Mouse (Mus musculus) testis, postnatal 14 days (tissue): ENCODE measurements around the gene Slc7a11.

Source experiments
- DNase-seq: peaks from one replicate; pipeline ENCODE4 v3.0.0; 2021; ENCODE audit warnings: low spot score

The Slc7a11 gene

GRCm38 (mm10) chr3:50138319-50138718, 305.1 kb downstream of the Slc7a11 start:
- DNase-seq = no peak

DNA sequence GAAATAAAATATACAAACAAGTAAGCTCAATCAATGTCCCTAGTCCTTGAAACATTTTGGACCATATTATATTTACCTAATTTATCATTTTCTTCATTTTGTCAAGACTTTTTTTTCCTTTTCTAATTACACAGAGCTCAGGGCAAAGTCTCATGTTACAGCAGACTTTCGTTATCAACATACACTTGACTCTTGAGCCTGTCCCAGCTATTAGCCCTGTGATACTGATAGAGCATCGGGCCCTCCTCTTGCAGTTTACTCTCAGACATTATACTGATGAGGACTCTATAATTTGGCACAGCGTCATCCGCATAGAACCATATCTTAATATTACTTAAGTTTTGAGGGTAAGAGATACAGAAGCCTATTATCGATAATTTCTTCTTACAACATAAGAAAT, 311.2 kb downstream of the Slc7a11 start:
- DNase-seq = no peak

DNA sequence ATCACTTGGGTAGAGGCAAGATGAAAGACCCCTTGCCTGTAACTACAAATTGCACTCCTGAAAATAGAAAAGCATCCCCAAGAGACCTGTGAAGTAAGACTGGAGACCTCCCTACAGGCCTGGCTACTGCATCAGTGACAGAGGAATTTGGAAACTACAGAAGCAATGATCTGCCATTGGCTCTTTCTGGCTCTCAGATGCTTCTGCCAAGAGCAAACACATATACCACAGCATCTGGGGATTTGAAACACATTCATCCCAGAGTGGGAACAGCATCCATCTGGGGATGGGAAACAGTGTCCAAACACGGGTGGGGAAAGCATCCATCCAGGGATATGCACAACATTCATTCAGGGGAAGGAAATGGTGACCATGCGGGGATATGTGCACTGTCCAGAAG, 313.1 kb downstream of the Slc7a11 start:
- DNase-seq = no peak

GRCm38 (mm10) chr3:50121001-50121400, 322.4 kb downstream of the Slc7a11 start:
- no peak for DNase-seq

DNA sequence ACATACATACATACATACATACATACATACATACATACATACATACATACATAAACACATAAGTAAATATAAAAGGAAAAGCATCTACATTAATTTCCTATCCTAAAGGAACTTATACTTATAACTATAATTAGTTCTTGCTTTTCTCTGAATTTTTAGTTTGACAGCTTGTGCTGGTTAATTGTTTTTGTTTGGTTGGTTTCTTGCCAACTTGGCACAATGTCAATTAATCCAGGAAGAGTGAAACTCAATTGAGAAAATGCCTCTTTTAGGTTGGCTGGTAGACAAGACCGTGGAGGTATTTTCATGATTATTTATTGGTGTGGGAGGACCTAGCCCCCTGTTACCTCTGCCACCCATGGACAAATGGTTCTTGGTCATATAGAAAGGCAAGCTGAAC, 327.1 kb downstream of the Slc7a11 start:
- DNase-seq = no peak

DNA sequence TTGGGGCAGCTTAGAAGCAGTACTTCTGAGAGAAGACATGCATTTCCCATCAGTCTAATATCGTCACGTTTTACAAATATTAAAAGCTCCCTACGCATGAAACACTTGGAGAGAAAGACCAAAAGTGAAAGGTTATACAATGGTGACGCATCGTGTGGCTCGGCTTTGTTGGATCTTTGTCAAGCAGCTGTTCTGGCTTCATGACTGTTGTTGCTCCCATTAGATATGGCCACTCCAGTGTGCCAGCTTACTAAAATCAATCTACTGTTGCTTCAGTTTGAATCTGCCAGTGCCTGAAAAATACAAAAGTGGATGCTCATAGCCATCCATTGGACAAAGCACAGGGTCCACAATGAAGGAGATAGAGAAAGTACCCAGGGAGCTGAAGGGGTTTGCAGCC, 337.9 kb downstream of the Slc7a11 start:
- no peak for DNase-seq

DNA sequence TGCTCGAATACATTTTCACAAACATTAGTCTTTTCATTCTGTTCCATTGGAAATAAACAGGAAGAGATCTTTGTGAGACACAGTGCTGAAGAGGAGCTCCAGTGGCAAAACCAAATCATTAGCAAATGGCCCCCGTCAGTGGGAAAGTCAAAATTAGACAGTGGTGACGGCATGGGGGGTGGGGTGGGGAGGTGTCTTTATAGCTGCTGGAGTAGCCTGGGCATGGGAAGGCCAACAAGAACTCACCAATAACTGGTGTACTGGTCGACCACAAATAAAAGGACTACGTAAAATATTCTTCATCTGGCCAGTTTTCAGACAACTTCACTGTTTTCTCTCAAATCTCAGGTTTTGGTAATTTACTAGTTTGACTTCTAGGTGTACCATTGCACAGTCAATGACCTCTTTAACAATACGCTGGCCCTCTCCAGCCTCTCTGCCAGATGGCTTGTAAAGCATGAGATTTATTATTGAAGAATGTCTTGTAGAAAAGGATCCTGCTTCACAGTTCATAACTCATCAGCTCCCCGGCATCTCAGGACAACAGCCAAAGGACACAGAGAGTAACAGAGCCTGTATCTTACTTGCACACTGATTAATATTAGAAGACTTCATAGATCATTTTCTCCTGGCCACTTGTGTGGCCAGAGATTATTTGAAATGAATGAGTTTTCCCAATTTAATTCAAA, 348.9 kb downstream of the Slc7a11 start:
- no peak for DNase-seq

DNA sequence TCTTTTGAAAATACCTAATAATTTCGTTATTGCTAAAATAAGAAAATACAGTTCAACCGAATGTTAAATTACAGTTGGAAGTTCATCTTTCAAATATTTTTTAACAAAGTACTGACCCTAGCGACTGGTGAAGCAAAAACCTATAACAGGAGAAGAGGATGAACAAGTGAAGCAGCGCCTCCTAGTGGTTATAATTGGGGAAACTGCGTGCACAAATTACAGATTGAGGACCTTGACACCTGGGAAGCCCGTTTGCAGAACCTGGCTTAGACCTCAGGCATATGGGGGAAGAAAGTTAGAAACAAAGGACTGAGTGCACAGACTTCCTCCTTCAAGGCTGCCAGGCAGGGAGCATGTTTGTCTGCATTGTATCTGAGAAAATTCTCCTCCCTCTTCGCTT, 366.4 kb downstream of the Slc7a11 start:
- peak; percentile 10 for DNase-seq

DNA sequence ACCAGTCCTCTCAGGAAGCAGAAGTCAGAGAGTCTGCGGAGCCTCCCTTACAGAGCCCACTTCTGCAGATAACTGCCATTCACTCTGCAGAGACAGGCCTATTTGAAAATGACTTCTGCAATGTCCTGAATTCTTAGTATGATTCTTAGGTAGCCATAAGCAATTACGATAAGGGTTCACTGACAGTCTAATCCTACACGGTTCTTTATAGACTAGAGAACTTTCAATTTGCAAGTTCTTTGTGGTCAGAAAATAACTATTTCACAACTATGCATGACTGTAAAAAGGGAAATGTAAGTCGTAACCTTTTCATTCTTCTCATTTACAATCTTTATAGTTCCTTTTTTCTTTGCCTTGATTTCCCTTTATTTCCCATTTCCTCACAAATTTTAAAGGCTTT, 380.0 kb downstream of the Slc7a11 start:
- DNase-seq = no peak

DNA sequence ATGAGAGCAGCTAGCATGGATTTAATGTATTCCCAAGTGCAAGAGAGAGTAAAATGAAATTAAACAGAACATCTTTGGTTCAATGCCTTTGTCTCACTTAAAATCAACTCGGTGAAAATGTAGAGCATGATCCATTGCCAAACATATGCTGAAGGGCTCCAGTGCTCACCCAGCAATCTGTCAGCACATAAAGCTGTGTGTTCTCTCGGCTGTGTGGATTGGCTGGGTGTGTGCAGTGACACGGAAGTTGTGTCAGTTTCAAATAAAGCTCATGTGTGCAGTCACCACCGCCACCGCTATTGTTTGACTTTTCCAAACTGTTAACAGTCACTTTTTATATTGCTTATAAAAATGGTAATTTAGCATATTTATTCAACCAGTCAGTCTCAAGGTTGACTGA, 398.7 kb downstream of the Slc7a11 start:
- no peak for DNase-seq

DNA sequence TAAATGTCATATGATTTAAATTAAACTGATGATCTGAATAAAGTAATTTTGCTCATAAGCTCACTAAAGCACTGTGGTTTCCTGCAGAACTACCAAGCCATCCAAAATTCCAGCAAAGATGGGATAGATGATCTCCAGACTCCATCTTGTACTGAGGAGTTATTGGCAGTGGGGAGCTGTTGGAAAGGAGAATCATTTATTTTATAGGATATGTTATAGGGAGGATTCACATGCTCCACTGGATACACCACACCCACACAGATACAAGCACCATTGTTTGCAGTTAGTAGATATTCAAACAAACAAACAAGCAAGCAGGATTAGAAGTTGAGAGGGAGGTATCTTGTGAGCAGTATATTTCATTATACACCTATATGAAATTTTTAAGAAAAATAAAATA, 399.3 kb downstream of the Slc7a11 start:
- no peak for DNase-seq

GRCm38 (mm10) chr3:50041141-50041540, 402.3 kb downstream of the Slc7a11 start:
- DNase-seq = no peak

GRCm38 (mm10) chr3:50035875-50036528, 407.4 kb downstream of the Slc7a11 start:
- DNase-seq = no peak

- no peak for DNase-seq
Observed at GRCm38 (mm10) chr3:50033325-50033724, 410.1 kb downstream of the Slc7a11 start.

DNA sequence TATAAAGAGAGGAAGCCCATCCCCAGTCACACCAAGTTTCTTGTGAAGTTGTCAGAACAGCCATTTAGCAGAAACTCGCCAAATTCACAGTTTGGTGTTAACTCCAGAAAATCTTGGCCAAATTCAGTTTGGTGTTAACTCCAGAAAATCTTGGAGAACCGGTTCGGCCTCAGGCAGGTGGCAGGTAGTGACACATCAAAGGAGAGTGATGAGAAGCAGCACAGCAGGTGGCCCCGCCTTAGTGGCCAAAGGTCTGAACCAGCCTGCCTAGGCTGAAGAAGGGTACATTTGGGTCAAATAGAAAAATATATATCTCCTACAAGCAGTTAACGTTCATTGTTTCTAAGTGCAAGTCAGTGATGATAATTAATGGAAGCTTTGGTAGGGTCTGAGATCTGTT, 417.4 kb downstream of the Slc7a11 start:
- DNase-seq = no peak

DNA sequence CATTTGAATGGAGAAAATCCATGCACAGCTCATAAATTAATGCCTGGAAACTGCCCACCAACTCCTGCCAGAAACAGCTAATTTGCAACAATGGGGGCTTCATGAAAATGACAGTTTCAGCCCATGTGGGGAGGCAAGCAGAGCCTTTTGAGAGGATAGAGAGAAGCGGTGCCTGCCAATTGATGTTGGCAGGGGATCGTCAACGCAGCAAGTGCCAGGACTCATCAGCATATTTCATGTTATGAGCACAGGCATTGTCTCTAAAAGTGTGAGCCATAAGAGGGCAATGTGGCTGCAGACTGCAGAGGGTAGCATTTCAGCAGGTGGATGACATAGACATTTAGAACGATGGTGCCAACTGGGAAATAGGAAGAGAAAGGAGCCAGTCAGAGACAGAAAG, 429.0 kb downstream of the Slc7a11 start:
- no peak for DNase-seq

GRCm38 (mm10) chr3:50012012-50012411, 431.4 kb downstream of the Slc7a11 start:
- no peak for DNase-seq

- no peak for DNase-seq
Observed at GRCm38 (mm10) chr3:50003970-50004683, 439.3 kb downstream of the Slc7a11 start.

DNA sequence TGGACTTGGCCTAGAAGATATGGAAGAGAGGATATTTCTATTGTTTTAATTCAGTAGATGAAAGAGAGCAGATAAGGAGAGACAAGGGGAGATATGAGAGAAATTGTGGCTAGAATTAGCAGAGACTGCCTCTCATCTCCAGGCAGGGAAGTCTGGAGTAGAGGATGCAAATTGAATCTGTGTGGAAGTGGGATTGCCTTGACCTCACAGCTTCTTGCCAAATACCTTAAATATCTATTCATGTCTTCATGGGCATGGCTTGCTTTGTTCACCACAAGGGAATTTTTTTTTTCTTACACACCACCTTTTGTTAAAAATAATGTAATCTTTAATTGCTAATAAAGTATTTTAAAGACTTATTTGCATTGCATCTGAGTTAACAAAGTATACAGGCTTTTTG, 441.3 kb downstream of the Slc7a11 start:
- DNase-seq = no peak

- DNase-seq = no peak
Observed at GRCm38 (mm10) chr3:50001635-50002034, 441.8 kb downstream of the Slc7a11 start.

DNA sequence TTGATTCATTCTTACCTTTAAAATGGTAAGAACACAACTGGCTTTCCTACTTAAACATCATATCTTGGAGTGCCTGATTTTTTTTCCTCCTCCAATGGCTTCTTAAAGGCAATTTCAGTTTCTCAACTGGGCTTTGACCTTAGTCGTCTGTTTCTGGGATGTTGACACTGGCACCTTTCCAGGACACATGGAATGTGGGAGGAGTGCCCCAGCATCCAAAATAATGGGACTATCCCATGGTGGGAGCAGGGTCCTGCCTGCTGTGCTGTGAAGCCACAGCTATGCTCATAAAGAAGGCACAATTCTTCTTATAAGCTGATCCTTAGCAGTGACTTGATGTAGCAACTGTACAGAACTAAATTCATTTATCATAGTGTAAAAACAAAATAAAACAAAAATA, 450.5 kb downstream of the Slc7a11 start:
- no peak for DNase-seq

- no peak for DNase-seq
Observed at GRCm38 (mm10) chr3:49987236-49987635, 456.2 kb downstream of the Slc7a11 start.

DNA sequence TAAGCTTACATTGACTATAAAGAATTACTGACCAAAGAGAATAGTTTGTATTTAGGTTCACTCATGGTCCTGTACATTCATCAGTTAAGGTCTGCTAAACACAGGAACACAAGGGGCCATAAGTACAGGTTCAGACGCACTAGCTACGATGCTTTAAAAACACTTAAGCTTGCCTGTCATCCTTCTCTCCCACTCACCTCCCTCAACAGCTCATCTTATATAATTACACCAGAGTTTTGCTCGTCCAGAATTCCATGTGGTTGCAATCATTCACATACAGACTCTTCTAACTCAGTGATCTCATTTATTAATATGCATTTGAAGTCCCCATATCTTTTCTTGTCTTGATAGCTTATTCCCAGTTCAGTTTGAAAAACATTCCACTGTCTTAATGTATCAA, 458.6 kb downstream of the Slc7a11 start:
- DNase-seq = no peak
